Mouse (Mus musculus) bone marrow, adult 2 months (tissue): ENCODE measurements around the gene Lrrc29.

ENCODE experiments used
- CTCF ChIP-seq: fragments of 200-500 bp; IDR thresholded peaks from 2 replicates; pipeline ENCODE4 v1.5.1; 2011; ENCODE audit warnings: low read length, control low read depth; ENCODE audit not compliant: control insufficient read depth, insufficient read depth
- POLR2A ChIP-seq: fragments of 200-500 bp; IDR thresholded peaks from 2 replicates; pipeline ENCODE4 v1.6.1; 2011; ENCODE audit warnings: low read depth, mild to moderate bottlenecking, control low read depth, low read length, borderline replicate concordance; ENCODE audit not compliant: control insufficient read depth

DNA sequence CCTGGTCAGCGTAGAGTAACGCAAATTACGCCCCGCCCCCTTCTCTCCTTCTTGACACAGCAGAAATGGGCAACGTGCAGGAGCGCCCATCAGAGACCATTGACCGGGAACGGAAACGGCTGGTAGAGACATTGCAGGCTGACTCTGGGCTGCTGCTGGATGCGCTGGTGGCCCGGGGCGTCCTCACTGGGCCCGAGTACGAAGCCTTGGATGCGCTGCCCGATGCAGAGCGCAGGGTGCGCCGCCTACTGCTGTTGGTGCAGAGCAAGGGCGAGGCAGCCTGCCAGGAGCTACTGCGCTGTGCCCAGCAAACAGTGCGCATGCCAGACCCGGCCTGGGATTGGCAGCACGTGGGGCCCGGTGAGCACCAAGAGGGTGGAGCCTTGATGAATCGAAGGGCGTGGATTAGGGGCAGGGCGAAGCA lies 47.2 kb downstream of the Lrrc29 start:
- TF ChIP-seq CTCF (no peak), POLR2A (no peak; the same call in 1 of the 2 replicates)
